ENCODE assay signal across 8 mouse cellular contexts in genomic region chr16:94472515-94472951, GRCm38 (mm10). TPM values are rescaled to one million over a fixed set of nuclear protein-coding genes. Genes with fewer than 3 reads are reported as not detected.
A peak's percentile ranks its signal among the peaks of the same experiment; 100 is the strongest.
DNase-seq lines count a peak whose midpoint lies in the region; ATAC-seq and TF ChIP-seq lines count a peak whose summit lies in the region.

No protein-coding gene starts in this region.

- no peak for TF ChIP-seq EP300 in liver, postnatal 0 days (IDR thresholded peaks at IDR 0.05; ENCODE audit: low read depth)

- H3K4me2 ChIP-seq in forebrain, embryonic 13.5 days = no peak overlapping the region
- no peak overlapping the region for H3K4me2 ChIP-seq in neural tube, embryonic 15.5 days
- H3K4me2 ChIP-seq in liver, postnatal 0 days (ENCODE audit: low read depth, low read length) = no peak overlapping the region

- DNase-seq in urinary bladder, postnatal 14 days (ENCODE audit: low spot score) = peak; percentile 18
- no peak for DNase-seq in urinary bladder, adult 18-20 months (ENCODE audit: low spot score in 2 of 2)
- DNase-seq in heart, postnatal 10 days = peak; percentile 83 to 87
- peak; percentile 74 to 89 for DNase-seq in left cerebral cortex, adult 9 months (ENCODE audit: low spot score in 2 of 2)
- DNase-seq in urinary bladder, postnatal 25 days (ENCODE audit: low spot score) = no peak
- DNase-seq in liver, postnatal 0 days = no peak

- H3K4me3 ChIP-seq in forebrain, embryonic 13.5 days = no peak overlapping the region
- H3K4me3 ChIP-seq in neural tube, embryonic 15.5 days (replicated peaks) = no peak overlapping the region
- H3K4me3 ChIP-seq in liver, postnatal 0 days (ENCODE audit: low read depth, low read length) = no peak overlapping the region

- H3K36me3 ChIP-seq in forebrain, embryonic 13.5 days (ENCODE audit: poor library complexity, severe bottlenecking) = peaks cover 51% of the 10 kb centered on the region
- peaks cover 32% of the 10 kb centered on the region for H3K36me3 ChIP-seq in neural tube, embryonic 15.5 days
- peaks cover 17% of the 10 kb centered on the region for H3K36me3 ChIP-seq in liver, postnatal 0 days (replicated peaks; ENCODE audit: insufficient read depth, low read length)

- peak overlapping the region; percentile 27; the same call in 1 of the 2 replicates for H3K9ac ChIP-seq in forebrain, embryonic 13.5 days
- no peak overlapping the region for H3K9ac ChIP-seq in neural tube, embryonic 15.5 days (replicated peaks)
- no peak overlapping the region for H3K9ac ChIP-seq in liver, postnatal 0 days (replicated peaks)

- intact Hi-C loops in heart, postnatal 10 days (cut with DNase I) = loop anchor here (5.0 kb wide), 1 partner anchor 95 kb away; no protein-coding TSS in a partner anchor

- 31% methylated on average over 8 of the region's 8 CpGs for WGBS in forebrain, embryonic 13.5 days
- WGBS in neural tube, embryonic 15.5 days = 34% methylated on average over 8 of the region's 8 CpGs
- 67% methylated on average over 8 of the region's 8 CpGs for WGBS in liver, postnatal 0 days (ENCODE audit: insufficient replicate concordance)

- ATAC-seq in forebrain, embryonic 13.5 days = peak; percentile 90
- peak; percentile 79 for ATAC-seq in neural tube, embryonic 15.5 days (ENCODE audit: low FRiP score)
- no peak for ATAC-seq in liver, postnatal 0 days

- H3K27me3 ChIP-seq in forebrain, embryonic 13.5 days = no peaks in the 10 kb centered on the region
- H3K27me3 ChIP-seq in neural tube, embryonic 15.5 days (replicated peaks) = no peaks in the 10 kb centered on the region
- no peaks in the 10 kb centered on the region for H3K27me3 ChIP-seq in liver, postnatal 0 days (ENCODE audit: insufficient read depth, low read length)

- H3K9me3 ChIP-seq in forebrain, embryonic 13.5 days (replicated peaks) = no peaks in the 10 kb centered on the region
- no peaks in the 10 kb centered on the region for H3K9me3 ChIP-seq in neural tube, embryonic 15.5 days (replicated peaks)
- no peaks in the 10 kb centered on the region for H3K9me3 ChIP-seq in liver, postnatal 0 days (ENCODE audit: low read length)

- peak overlapping the region; percentile 93 for H3K27ac ChIP-seq in forebrain, embryonic 13.5 days
- H3K27ac ChIP-seq in neural tube, embryonic 15.5 days (replicated peaks) = peak overlapping the region; percentile 80
- no peak overlapping the region for H3K27ac ChIP-seq in liver, postnatal 0 days (ENCODE audit: low read depth)

- H3K4me1 ChIP-seq in forebrain, embryonic 13.5 days = peaks cover 22% of the 10 kb centered on the region
- peaks cover 17% of the 10 kb centered on the region for H3K4me1 ChIP-seq in neural tube, embryonic 15.5 days
- H3K4me1 ChIP-seq in liver, postnatal 0 days (ENCODE audit: insufficient read depth) = no peaks in the 10 kb centered on the region

- no peak for TF ChIP-seq CTCF in liver, postnatal 0 days (IDR thresholded peaks at IDR 0.05; ENCODE audit: low read depth)

RNA-seq across cellular contexts. Expression of gene Vps26c, which starts 54.1 kb away (rescaled TPM):
- 65.2 and 66.0 TPM in 2 replicates for polyA plus RNA-seq in forebrain, embryonic 13.5 days (2015; fragmentation: Nextera tagmentation; extraction: Ambion mirVana)
- 10 to 100 TPM; 28.2 to 30.9 TPM for total RNA-seq in heart, postnatal 10 days (2021)
- 90.0 and 93.4 TPM in 2 replicates for polyA plus RNA-seq in neural tube, embryonic 15.5 days (2015; fragmentation: Nextera tagmentation; extraction: Ambion mirVana)
- polyA plus RNA-seq in liver, postnatal 0 days (2015; fragmentation: Nextera tagmentation; extraction: Ambion mirVana) = 16.0 and 16.4 TPM in 2 replicates

Comparison
In these comparisons a context has a peak if more than half of its experiments do, and no peak if none do; other contexts are left out.
1. DNase-seq: peak in urinary bladder, postnatal 14 days (single experiment), heart, postnatal 10 days (2 of 2) and left cerebral cortex, adult 9 months (2 of 2); none in urinary bladder, adult 18-20 months (0 of 2), urinary bladder, postnatal 25 days (single experiment) and liver, postnatal 0 days (single experiment).